Mouse (Mus musculus) kidney, embryonic 16.5 days (tissue): ENCODE results near the gene Ryk. TPM values are rescaled to one million over a fixed set of nuclear protein-coding genes. Genes with fewer than 3 reads are reported as not detected.

Source experiments
- ATAC-seq: fragments of 200-750 bp; cut with Nextera tagmentation; 2 replicates; pipeline ENCODE4 v1.8.0; 2017; ENCODE audit warnings: moderate TSS enrichment; ENCODE audit not compliant: low FRiP score, low TSS enrichment
- H3K27ac ChIP-seq: fragments of 300-500 bp; sonication (generic); 2 replicates; pipeline ENCODE4 v1.5.1; 2014; ENCODE audit warnings: low read length
- H3K27me3 ChIP-seq: fragments of 300-500 bp; sonication (generic); 2 replicates; pipeline ENCODE4 v1.6.1; 2014; ENCODE audit warnings: low read length, control low read depth, mixed read lengths; ENCODE audit not compliant: insufficient read depth
- H3K36me3 ChIP-seq: fragments of 300-500 bp; sonication (generic); 2 replicates; pipeline ENCODE4 v1.6.1; 2014; ENCODE audit warnings: low read length, control low read depth, mixed read lengths; ENCODE audit not compliant: insufficient read depth
- H3K4me1 ChIP-seq: fragments of 300-500 bp; sonication (generic); 2 replicates; pipeline ENCODE4 v1.6.1; 2014; ENCODE audit warnings: low read length, control low read depth, mixed read lengths; ENCODE audit not compliant: insufficient read depth
- H3K4me2 ChIP-seq: fragments of 300-500 bp; sonication (generic); replicated peaks from 2 replicates; pipeline ENCODE4 v1.6.1; 2014; ENCODE audit warnings: low read depth, low read length
- H3K4me3 ChIP-seq: fragments of 300-500 bp; sonication (generic); 2 replicates; pipeline ENCODE4 v1.5.1; 2014; ENCODE audit warnings: mild to moderate bottlenecking, low read length
- H3K9ac ChIP-seq: fragments of 300-500 bp; sonication (generic); replicated peaks from 2 replicates; pipeline ENCODE4 v1.6.1; 2014; ENCODE audit warnings: low read length
- H3K9me3 ChIP-seq: fragments of 300-500 bp; sonication (generic); 2 replicates; pipeline ENCODE4 v1.6.1; 2016; ENCODE audit warnings: low read length, control low read depth
- WGBS: fragments of 180-500 bp; shearing (Covaris S2); extraction: QIAGEN DNeasy Blood & Tissue Kit; methylation state at CpG from one replicate; pipeline ENCODE4 v1.1.7; 2014; 5-methylcytosine and 5-hydroxymethylcytosine counted together
- polyA plus RNA-seq: library from polyadenylated mRNA; unstranded; fragments of >200 nt; fragmentation: Nextera tagmentation; extraction: Ambion mirVana; gene quantifications from 2 replicates; pipeline ENCODE4 v1.2.1, GENCODE M21; 2015

The Ryk gene
- polyA plus RNA-seq, 1 experiment from 2014 or later = 17.0 TPM

- Histone ChIP-seq H3K9me3 (no peaks in the 10 kb centered on the region), H3K4me1 (0 out of 2 replicates have a peak, but pooled peaks cover 2% of the 10 kb centered on the region), H3K27me3 (no peaks in the 10 kb centered on the region), H3K4me2 (no peak overlapping the region), H3K4me3 (no peak overlapping the region), H3K36me3 (peaks cover 29% of the 10 kb centered on the region), H3K27ac (no peak overlapping the region), H3K9ac (no peak overlapping the region)
- 89% methylated on average over 7 of the region's 7 CpGs for WGBS
- no peak for ATAC-seq
These were observed 58.0 kb downstream of the Ryk start for GRCm38 (mm10) chr9:102892480-102893355.

GRCm38 (mm10) chr9:102893356-102893870 is 58.7 kb downstream of the Ryk start:
- Histone ChIP-seq H3K4me2 (no peak overlapping the region), H3K27ac (no peak overlapping the region), H3K4me1 (0 out of 2 replicates have a peak, but pooled peaks cover 2% of the 10 kb centered on the region)

GRCm38 (mm10) chr9:102899916-102900315 is 65.2 kb downstream of the Ryk start:
- Histone ChIP-seq H3K27me3 (no peaks in the 10 kb centered on the region), H3K4me1 (no peaks in the 10 kb centered on the region), H3K4me2 (no peak overlapping the region), H3K36me3 (peaks cover 39% of the 10 kb centered on the region), H3K27ac (no peak overlapping the region), H3K9ac (no peak overlapping the region), H3K9me3 (no peaks in the 10 kb centered on the region), H3K4me3 (no peak overlapping the region)
- ATAC-seq = no peak
- WGBS = 91% methylated on average over 6 of the region's 6 CpGs

More at GRCm38 (mm10) chr9:102893356-102893870, 58.7 kb downstream of the Ryk start:
- no peaks in the 10 kb centered on the region for H3K9me3 ChIP-seq
- H3K9ac ChIP-seq = no peak overlapping the region
- no peak for ATAC-seq
- WGBS = 93% methylated on average over 11 of the region's 11 CpGs
- peaks cover 36% of the 10 kb centered on the region for H3K36me3 ChIP-seq
- H3K27me3 ChIP-seq = no peaks in the 10 kb centered on the region
- no peak overlapping the region for H3K4me3 ChIP-seq

- 90% methylated on average over 7 of the region's 7 CpGs for WGBS
- H3K4me3 ChIP-seq = no peak overlapping the region
- H3K4me2 ChIP-seq = no peak overlapping the region
- H3K36me3 ChIP-seq = peaks cover 49% of the 10 kb centered on the region
- no peaks in the 10 kb centered on the region for H3K4me1 ChIP-seq
- no peak for ATAC-seq
- H3K9ac ChIP-seq = no peak overlapping the region
- H3K9me3 ChIP-seq = no peaks in the 10 kb centered on the region
- no peaks in the 10 kb centered on the region for H3K27me3 ChIP-seq
- H3K27ac ChIP-seq = no peak overlapping the region
These were observed 67.6 kb downstream of the Ryk start for GRCm38 (mm10) chr9:102902308-102902707.

- Histone ChIP-seq H3K27me3 (no peaks in the 10 kb centered on the region), H3K4me3 (no peak overlapping the region), H3K4me2 (no peak overlapping the region), H3K9ac (no peak overlapping the region), H3K4me1 (no peaks in the 10 kb centered on the region), H3K36me3 (peaks cover 48% of the 10 kb centered on the region), H3K27ac (no peak overlapping the region), H3K9me3 (peaks cover 2% of the 10 kb centered on the region; the same call in 1 of the 2 replicates)
- WGBS = 91% methylated on average over 6 of the region's 6 CpGs
- ATAC-seq = no peak
These were observed 70.2 kb downstream of the Ryk start for GRCm38 (mm10) chr9:102904952-102905351.

- Histone ChIP-seq H3K27me3 (no peaks in the 10 kb centered on the region), H3K27ac (no peak overlapping the region), H3K4me2 (no peak overlapping the region), H3K9ac (no peak overlapping the region), H3K9me3 (peaks cover 7% of the 10 kb centered on the region; the same call in 1 of the 2 replicates), H3K4me3 (no peak overlapping the region), H3K36me3 (peaks cover 62% of the 10 kb centered on the region), H3K4me1 (no peaks in the 10 kb centered on the region)
- ATAC-seq = no peak
- 90% methylated on average over 12 of the region's 12 CpGs for WGBS
These were observed 72.1 kb downstream of the Ryk start for GRCm38 (mm10) chr9:102906781-102907180.

GRCm38 (mm10) chr9:102907521-102908246 is 73.0 kb downstream of the Ryk start:
- H3K9me3 ChIP-seq = peaks cover 7% of the 10 kb centered on the region; the same call in 1 of the 2 replicates
- no peak overlapping the region for H3K4me2 ChIP-seq
- H3K27me3 ChIP-seq = no peaks in the 10 kb centered on the region
- no peak for ATAC-seq
- H3K9ac ChIP-seq = no peak overlapping the region
- H3K27ac ChIP-seq = no peak overlapping the region
- 73% methylated on average over 11 of the region's 11 CpGs for WGBS
- H3K36me3 ChIP-seq = peaks cover 61% of the 10 kb centered on the region
- no peak overlapping the region for H3K4me3 ChIP-seq
- no peaks in the 10 kb centered on the region for H3K4me1 ChIP-seq

- Histone ChIP-seq H3K27me3 (no peaks in the 10 kb centered on the region), H3K9ac (no peak overlapping the region), H3K4me1 (no peaks in the 10 kb centered on the region), H3K36me3 (peaks cover 38% of the 10 kb centered on the region), H3K4me3 (no peak overlapping the region), H3K27ac (no peak overlapping the region), H3K9me3 (peaks cover 7% of the 10 kb centered on the region; the same call in 1 of the 2 replicates), H3K4me2 (no peak overlapping the region)
- WGBS = 96% methylated on average over 3 of the region's 3 CpGs
- ATAC-seq = no peak
These were observed 76.8 kb downstream of the Ryk start for GRCm38 (mm10) chr9:102911526-102911925.

- H3K9ac ChIP-seq = no peak overlapping the region
- peaks cover 35% of the 10 kb centered on the region for H3K36me3 ChIP-seq
- peaks cover 7% of the 10 kb centered on the region; the same call in 1 of the 2 replicates for H3K9me3 ChIP-seq
- WGBS = 80% methylated on average over 10 of the region's 10 CpGs
- no peak for ATAC-seq
- no peaks in the 10 kb centered on the region for H3K27me3 ChIP-seq
- H3K4me2 ChIP-seq = no peak overlapping the region
- no peaks in the 10 kb centered on the region for H3K4me1 ChIP-seq
- H3K27ac ChIP-seq = no peak overlapping the region
- H3K4me3 ChIP-seq = no peak overlapping the region
These were observed 77.9 kb downstream of the Ryk start for GRCm38 (mm10) chr9:102912516-102913035.
